Mouse (Mus musculus) stomach, postnatal 0 days (tissue): ENCODE measurements around the gene Hsf4.

ENCODE experiments used
- CTCF ChIP-seq: IDR thresholded peaks from 2 replicates; pipeline ENCODE4 v1.5.1; 2016; ENCODE audit warnings: antibody characterized with exemption, low read depth, mild to moderate bottlenecking, moderate library complexity
- EP300 ChIP-seq: optimal IDR thresholded peaks from 2 replicates; pipeline ENCODE3; 2016; ENCODE audit warnings: antibody characterized with exemption

GRCm38 (mm10) chr8:105235206-105235605, 34.4 kb upstream of the Hsf4 start:
- no peak for TF ChIP-seq EP300
- no peak for TF ChIP-seq CTCF
